Mouse (Mus musculus) bone marrow, adult 2 months (tissue): ENCODE measurements around the gene Atp6v1g3. TPM values are rescaled to one million over a fixed set of nuclear protein-coding genes. Genes with fewer than 3 reads are reported as not detected.

Experiments used
- H3K27ac ChIP-seq: fragments of 200-500 bp; 2 replicates; pipeline ENCODE4 v1.5.1; 2012; ENCODE audit warnings: low read depth, mild to moderate bottlenecking, control low read depth, inconsistent platforms, low read length; ENCODE audit not compliant: control insufficient read depth, poor library complexity, insufficient read depth
- H3K4me1 ChIP-seq: fragments of 200-500 bp; 2 replicates; pipeline ENCODE4 v1.6.1; 2011; ENCODE audit warnings: low read length; ENCODE audit not compliant: control insufficient read depth, insufficient read depth
- H3K4me3 ChIP-seq: fragments of 200-500 bp; replicated peaks from 2 replicates; pipeline ENCODE3; 2011; ENCODE audit warnings: mild to moderate bottlenecking, low read depth, low read length, control low read depth; ENCODE audit not compliant: control insufficient read depth
- CTCF ChIP-seq: fragments of 200-500 bp; IDR thresholded peaks from 2 replicates; pipeline ENCODE4 v1.5.1; 2011; ENCODE audit warnings: low read length, control low read depth; ENCODE audit not compliant: control insufficient read depth, insufficient read depth
- POLR2A ChIP-seq: fragments of 200-500 bp; IDR thresholded peaks from 2 replicates; pipeline ENCODE4 v1.6.1; 2011; ENCODE audit warnings: low read depth, mild to moderate bottlenecking, control low read depth, low read length, borderline replicate concordance; ENCODE audit not compliant: control insufficient read depth
- WGBS: fragments of 180-500 bp; shearing (Covaris S2); methylation state at CpG from one replicate; pipeline ENCODE4 v1.1.7; 2018; 5-methylcytosine and 5-hydroxymethylcytosine counted together
- polyA plus RNA-seq: library from polyadenylated mRNA; stranded (reverse); fragments of >200 nt; gene quantifications from 2 replicates; pipeline ENCODE4 v1.2.4, GENCODE M21; 2011; ENCODE audit warnings: low replicate concordance; ENCODE audit not compliant: missing spikeins, insufficient read depth, insufficient read length

The Atp6v1g3 gene
- polyA plus RNA-seq, 1 experiment = not detected

GRCm38 (mm10) chr1:138274930-138275329, 1.4 kb downstream of the Atp6v1g3 start:
- Histone ChIP-seq H3K4me3 (no peak overlapping the region), H3K27ac (no peak overlapping the region), H3K4me1 (no peaks in the 10 kb centered on the region; the same call in 1 of the 2 replicates)
- no peak for TF ChIP-seq CTCF
- no peak for TF ChIP-seq POLR2A
- WGBS = 12% methylated on average over 3 of the region's 3 CpGs

GRCm38 (mm10) chr1:138275859-138276258, 2.3 kb downstream of the Atp6v1g3 start:
- Histone ChIP-seq H3K4me1 (no peaks in the 10 kb centered on the region; the same call in 1 of the 2 replicates), H3K27ac (no peak overlapping the region), H3K4me3 (no peak overlapping the region)
- TF ChIP-seq POLR2A (no peak), CTCF (peak; percentile 42; the same call in 1 of the 2 replicates)
- WGBS = 57% methylated on average over 5 of the region's 5 CpGs

GRCm38 (mm10) chr1:138281139-138281538, 7.6 kb downstream of the Atp6v1g3 start:
- Histone ChIP-seq H3K27ac (no peak overlapping the region), H3K4me3 (no peak overlapping the region), H3K4me1 (no peaks in the 10 kb centered on the region)
- TF ChIP-seq POLR2A (no peak), CTCF (no peak)
- 82% methylated on average over 6 of the region's 6 CpGs for WGBS

GRCm38 (mm10) chr1:138282413-138283141, 9.0 kb downstream of the Atp6v1g3 start:
- Histone ChIP-seq H3K27ac (no peak overlapping the region), H3K4me1 (no peaks in the 10 kb centered on the region), H3K4me3 (no peak overlapping the region)
- WGBS = 74% methylated on average over 3 of the region's 3 CpGs
- no peak for TF ChIP-seq POLR2A
- TF ChIP-seq CTCF = no peak

- no peak for TF ChIP-seq CTCF
- no peak for TF ChIP-seq POLR2A
- H3K4me1 ChIP-seq = no peaks in the 10 kb centered on the region; the same call in 1 of the 2 replicates
- no peak overlapping the region for H3K27ac ChIP-seq
- H3K4me3 ChIP-seq = no peak overlapping the region
- 83% methylated on average over 4 of the region's 4 CpGs for WGBS
Measured at GRCm38 (mm10) chr1:138287665-138288064, 14.1 kb downstream of the Atp6v1g3 start.

- 86% methylated on average over 1 of the region's 1 CpGs for WGBS
- TF ChIP-seq POLR2A = no peak
- TF ChIP-seq CTCF = no peak
Measured at GRCm38 (mm10) chr1:138288721-138289120, 15.2 kb downstream of the Atp6v1g3 start.

GRCm38 (mm10) chr1:138289455-138290425, 16.2 kb downstream of the Atp6v1g3 start:
- H3K4me1 ChIP-seq = no peaks in the 10 kb centered on the region; the same call in 1 of the 2 replicates
- TF ChIP-seq CTCF (no peak), POLR2A (no peak)
- no peak overlapping the region for H3K27ac ChIP-seq
- H3K4me3 ChIP-seq = no peak overlapping the region
- 62% methylated on average over 7 of the region's 7 CpGs for WGBS

More at GRCm38 (mm10) chr1:138288721-138289120, 15.2 kb downstream of the Atp6v1g3 start:
- H3K4me1 ChIP-seq = no peaks in the 10 kb centered on the region; the same call in 1 of the 2 replicates
- H3K27ac ChIP-seq = no peak overlapping the region
- H3K4me3 ChIP-seq = no peak overlapping the region

GRCm38 (mm10) chr1:138291463-138291862, 17.9 kb downstream of the Atp6v1g3 start:
- Histone ChIP-seq H3K27ac (no peak overlapping the region), H3K4me1 (no peaks in the 10 kb centered on the region; the same call in 1 of the 2 replicates), H3K4me3 (no peak overlapping the region)
- TF ChIP-seq POLR2A = no peak
- TF ChIP-seq CTCF = no peak
- WGBS = 64% methylated on average over 5 of the region's 5 CpGs
